Mouse (Mus musculus): ENCODE measurements around the gene Rxfp4. TPM values are rescaled to one million over a fixed set of nuclear protein-coding genes. Genes with fewer than 3 reads are reported as not detected.

Rxfp4 gene
- total RNA-seq, 1 experiment: not detected

GRCm38 (mm10) chr3:88647076-88647475, 5.9 kb downstream of the Rxfp4 start:
- TF ChIP-seq MAFK (IDR thresholded peaks at IDR 0.05; ENCODE audit: insufficient read depth, low read depth, low read length): no peak
- DNase-seq (ENCODE audit: low read depth, low spot score): no peak
- peaks cover 6 to 25% of the 10 kb centered on the region in 2 experiments; a peak in 3 of 4 replicates for H3K4me1 ChIP-seq (ENCODE audit: control insufficient read depth in 2 of 2, insufficient read depth in 2 of 2, low read length in 2 of 2, poor library complexity in 1 of 2)
- no peaks in the 10 kb centered on the region for H3K9me3 ChIP-seq (ENCODE audit: control insufficient read depth, insufficient read depth, low read depth, low read length)
- peak overlapping the region; percentile 40; the same call in 1 of the 2 replicates for H3K9ac ChIP-seq (ENCODE audit: insufficient read depth, low read depth, low read length, poor library complexity, severe bottlenecking)
- no peak overlapping the region for H3K4me3 ChIP-seq (ENCODE audit: insufficient read depth in 1 of 2, low read depth in 1 of 2, low read length in 2 of 2, poor library complexity in 1 of 2, severe bottlenecking in 1 of 2)
- in situ Hi-C loops (cut with MboI; ENCODE audit: low sequenced_read_pairs in 2 of 2, unreplicated experiment in 2 of 2): no loop called here
- peaks cover 36% of the 10 kb centered on the region for H3K36me3 ChIP-seq (ENCODE audit: control insufficient read depth, insufficient read depth, low read length, poor library complexity, severe bottlenecking)
- peak overlapping the region; percentile 65; the same call in 1 of the 2 replicates for H3K27ac ChIP-seq (ENCODE audit: insufficient read depth, low read depth, low read length, poor library complexity, severe bottlenecking)

GRCm38 (mm10) chr3:88646426-88646995, 6.4 kb downstream of the Rxfp4 start:
- in situ Hi-C loops (cut with MboI; ENCODE audit: low sequenced_read_pairs in 2 of 2, unreplicated experiment in 2 of 2): no loop called here
- Histone ChIP-seq H3K4me3 (ENCODE audit: insufficient read depth in 1 of 2, low read depth in 1 of 2, low read length in 2 of 2, poor library complexity in 1 of 2, severe bottlenecking in 1 of 2) (no peak overlapping the region), H3K36me3 (ENCODE audit: control insufficient read depth, insufficient read depth, low read length, poor library complexity, severe bottlenecking) (peaks cover 40% of the 10 kb centered on the region), H3K9me3 (ENCODE audit: control insufficient read depth, insufficient read depth, low read depth, low read length) (no peaks in the 10 kb centered on the region), H3K27ac (ENCODE audit: insufficient read depth, low read depth, low read length, poor library complexity, severe bottlenecking) (peak overlapping the region; percentile 65; the same call in 1 of the 2 replicates), H3K4me1 (ENCODE audit: control insufficient read depth in 2 of 2, insufficient read depth in 2 of 2, low read length in 2 of 2, poor library complexity in 1 of 2) (peaks cover 6 to 25% of the 10 kb centered on the region in 2 experiments; a peak in 3 of 4 replicates), H3K9ac (ENCODE audit: insufficient read depth, low read depth, low read length, poor library complexity, severe bottlenecking) (no peak overlapping the region)
- TF ChIP-seq ZNF384 (IDR thresholded peaks at IDR 0.05; ENCODE audit: low read depth, low read length) (no peak), HCFC1 (IDR thresholded peaks at IDR 0.05; ENCODE audit: borderline replicate concordance, insufficient read depth, low read length) (no peak), MAFK (IDR thresholded peaks at IDR 0.05; ENCODE audit: insufficient read depth, low read depth, low read length) (no peak), ZC3H11A (IDR thresholded peaks at IDR 0.05; ENCODE audit: borderline replicate concordance, low read depth, low read length) (no peak), CHD2 (IDR thresholded peaks at IDR 0.05; ENCODE audit: low read depth, low read length) (no peak)
- DNase-seq (ENCODE audit: low read depth, low spot score): peak; percentile 74

- in situ Hi-C loops (cut with MboI; ENCODE audit: low sequenced_read_pairs in 2 of 2, unreplicated experiment in 2 of 2): no loop called here
- H3K9ac ChIP-seq (ENCODE audit: insufficient read depth, low read depth, low read length, poor library complexity, severe bottlenecking): no peak overlapping the region
- H3K27ac ChIP-seq (ENCODE audit: insufficient read depth, low read depth, low read length, poor library complexity, severe bottlenecking): peak overlapping the region; percentile 51; the same call in 1 of the 2 replicates
- no peak overlapping the region for H3K4me3 ChIP-seq (ENCODE audit: insufficient read depth in 1 of 2, low read depth in 1 of 2, low read length in 2 of 2, poor library complexity in 1 of 2, severe bottlenecking in 1 of 2)
- H3K4me1 ChIP-seq (ENCODE audit: control insufficient read depth in 2 of 2, insufficient read depth in 2 of 2, low read length in 2 of 2, poor library complexity in 1 of 2): peaks cover 6 to 25% of the 10 kb centered on the region in 2 experiments; a peak in 3 of 4 replicates
- peaks cover 42% of the 10 kb centered on the region for H3K36me3 ChIP-seq (ENCODE audit: control insufficient read depth, insufficient read depth, low read length, poor library complexity, severe bottlenecking)
- no peaks in the 10 kb centered on the region for H3K9me3 ChIP-seq (ENCODE audit: control insufficient read depth, insufficient read depth, low read depth, low read length)
- no peak for DNase-seq (ENCODE audit: low read depth, low spot score)
- TF ChIP-seq ZC3H11A (IDR thresholded peaks at IDR 0.05; ENCODE audit: borderline replicate concordance, low read depth, low read length) (no peak), HCFC1 (IDR thresholded peaks at IDR 0.05; ENCODE audit: borderline replicate concordance, insufficient read depth, low read length) (no peak), CHD2 (IDR thresholded peaks at IDR 0.05; ENCODE audit: low read depth, low read length) (no peak), MAFK (IDR thresholded peaks at IDR 0.05; ENCODE audit: insufficient read depth, low read depth, low read length) (no peak), ZNF384 (IDR thresholded peaks at IDR 0.05; ENCODE audit: low read depth, low read length) (no peak)
These were observed 7.0 kb downstream of the Rxfp4 start for GRCm38 (mm10) chr3:88645937-88646336.

GRCm38 (mm10) chr3:88643078-88643477, 9.9 kb downstream of the Rxfp4 start:
- TF ChIP-seq CHD2 (IDR thresholded peaks at IDR 0.05; ENCODE audit: low read depth, low read length) (no peak), ZC3H11A (IDR thresholded peaks at IDR 0.05; ENCODE audit: borderline replicate concordance, low read depth, low read length) (no peak), MAFK (IDR thresholded peaks at IDR 0.05; ENCODE audit: insufficient read depth, low read depth, low read length) (no peak), HCFC1 (IDR thresholded peaks at IDR 0.05; ENCODE audit: borderline replicate concordance, insufficient read depth, low read length) (no peak), ZNF384 (IDR thresholded peaks at IDR 0.05; ENCODE audit: low read depth, low read length) (no peak)
- Histone ChIP-seq H3K27ac (ENCODE audit: insufficient read depth, low read depth, low read length, poor library complexity, severe bottlenecking) (peak overlapping the region; percentile 62; the same call in 1 of the 2 replicates), H3K4me1 (ENCODE audit: control insufficient read depth in 2 of 2, insufficient read depth in 2 of 2, low read length in 2 of 2, poor library complexity in 1 of 2) (peaks cover 6 to 23% of the 10 kb centered on the region in 2 experiments; a peak in 3 of 4 replicates), H3K4me3 (ENCODE audit: insufficient read depth in 1 of 2, low read depth in 1 of 2, low read length in 2 of 2, poor library complexity in 1 of 2, severe bottlenecking in 1 of 2) (no peak overlapping the region), H3K9me3 (ENCODE audit: control insufficient read depth, insufficient read depth, low read depth, low read length) (no peaks in the 10 kb centered on the region), H3K9ac (ENCODE audit: insufficient read depth, low read depth, low read length, poor library complexity, severe bottlenecking) (no peak overlapping the region), H3K36me3 (ENCODE audit: control insufficient read depth, insufficient read depth, low read length, poor library complexity, severe bottlenecking) (peaks cover 57% of the 10 kb centered on the region)
- in situ Hi-C loops (cut with MboI; ENCODE audit: low sequenced_read_pairs in 2 of 2, unreplicated experiment in 2 of 2): no loop called here
- no peak for DNase-seq (ENCODE audit: low read depth, low spot score)

Measured in ES-E14 (cell line).